Mouse (Mus musculus): ENCODE data around the gene Dync2li1.

The Dync2li1 gene

GRCm38 (mm10) chr17:84626276-84626856 lies at the start of gene Dync2li1:
Gene Dync2li1 (plus strand): TSS chr17:84626496.
- peak; percentile 82 for DNase-seq (ENCODE audit: low spot score)

- DNase-seq (ENCODE audit: low spot score) = no peak
Measured at GRCm38 (mm10) chr17:84576621-84577293, 49.5 kb upstream of the Dync2li1 start.

- no peak for DNase-seq (ENCODE audit: low spot score)
Measured at GRCm38 (mm10) chr17:84579249-84579648, 47.0 kb upstream of the Dync2li1 start.

GRCm38 (mm10) chr17:84579817-84580216 lies 46.5 kb upstream of the Dync2li1 start:
- no peak for DNase-seq (ENCODE audit: low spot score)

GRCm38 (mm10) chr17:84580821-84581220 lies 45.5 kb upstream of the Dync2li1 start:
- DNase-seq (ENCODE audit: low spot score) = no peak

GRCm38 (mm10) chr17:84581740-84582414 lies 44.4 kb upstream of the Dync2li1 start:
- no peak for DNase-seq (ENCODE audit: low spot score)

- no peak for DNase-seq (ENCODE audit: low spot score)
Measured at GRCm38 (mm10) chr17:84584107-84584506, 42.2 kb upstream of the Dync2li1 start.

GRCm38 (mm10) chr17:84585104-84585503 lies 41.2 kb upstream of the Dync2li1 start:
- peak; percentile 45 for DNase-seq (ENCODE audit: low spot score)

- no peak for DNase-seq (ENCODE audit: low spot score)
Measured at GRCm38 (mm10) chr17:84590065-84590464, 36.2 kb upstream of the Dync2li1 start.

- no peak for DNase-seq (ENCODE audit: low spot score)
Measured at GRCm38 (mm10) chr17:84591431-84592150, 34.7 kb upstream of the Dync2li1 start.

GRCm38 (mm10) chr17:84596015-84596441 lies 30.3 kb upstream of the Dync2li1 start:
- no peak for DNase-seq (ENCODE audit: low spot score)

- DNase-seq (ENCODE audit: low spot score) = no peak
Measured at GRCm38 (mm10) chr17:84596501-84596900, 29.8 kb upstream of the Dync2li1 start.

- no peak for DNase-seq (ENCODE audit: low spot score)
Measured at GRCm38 (mm10) chr17:84597859-84598258, 28.4 kb upstream of the Dync2li1 start.

- no peak for DNase-seq (ENCODE audit: low spot score)
Measured at GRCm38 (mm10) chr17:84598928-84599327, 27.4 kb upstream of the Dync2li1 start.

GRCm38 (mm10) chr17:84600051-84600983 lies 26.0 kb upstream of the Dync2li1 start:
- DNase-seq (ENCODE audit: low spot score) = no peak

- no peak for DNase-seq (ENCODE audit: low spot score)
Measured at GRCm38 (mm10) chr17:84601805-84602204, 24.5 kb upstream of the Dync2li1 start.

GRCm38 (mm10) chr17:84603202-84603627 lies 23.1 kb upstream of the Dync2li1 start:
- no peak for DNase-seq (ENCODE audit: low spot score)

GRCm38 (mm10) chr17:84603709-84604420 lies 22.4 kb upstream of the Dync2li1 start:
- DNase-seq (ENCODE audit: low spot score) = no peak

GRCm38 (mm10) chr17:84606976-84607375 lies 19.3 kb upstream of the Dync2li1 start:
- no peak for DNase-seq (ENCODE audit: low spot score)

GRCm38 (mm10) chr17:84607617-84608016 lies 18.7 kb upstream of the Dync2li1 start:
- no peak for DNase-seq (ENCODE audit: low spot score)

GRCm38 (mm10) chr17:84608606-84609005 lies 17.7 kb upstream of the Dync2li1 start:
- DNase-seq (ENCODE audit: low spot score) = no peak

All from left cerebral cortex, adult 11 months (tissue).